Mouse (Mus musculus) lung, postnatal 0 days (tissue): ENCODE measurements at regions not wholly inside any gene's neighbourhood (a gene's known extent, or its start where the extent isn't known, plus 50 kb on each side); places are given as distances from the start of the nearest gene placed in this dataset.

Source experiments
- CTCF ChIP-seq: IDR thresholded peaks from 2 replicates; pipeline ENCODE4 v1.5.1; 2016; ENCODE audit warnings: antibody characterized with exemption, mild to moderate bottlenecking
- EP300 ChIP-seq: IDR thresholded peaks from 2 replicates; pipeline ENCODE4 v1.6.1; 2016; ENCODE audit warnings: antibody characterized with exemption, mild to moderate bottlenecking, control low read depth

DNA sequence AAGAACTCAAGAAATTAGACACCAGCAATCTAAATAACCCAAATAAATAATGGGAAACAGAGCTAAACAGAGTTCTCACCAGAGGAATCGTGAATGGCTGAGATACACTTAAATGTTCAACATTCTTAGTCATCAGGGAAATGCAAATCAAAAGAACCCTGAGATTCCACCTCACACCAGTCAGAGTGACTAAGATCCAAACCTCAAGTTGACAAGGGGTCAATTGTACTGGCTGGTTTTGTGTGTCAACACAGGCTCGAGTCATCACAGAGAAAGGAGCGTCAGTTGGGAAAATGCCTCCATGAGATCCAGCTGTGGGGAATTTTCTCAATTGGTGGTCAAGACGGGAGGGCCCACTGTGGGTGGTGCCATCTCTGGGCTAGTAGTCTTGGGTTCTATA is 110.3 kb upstream of the Rgs17 start:
- TF ChIP-seq EP300 (no peak), CTCF (no peak)
